17 mouse cellular contexts compared by ENCODE assay signal in genomic region chr14:58938601-58938970, GRCm38 (mm10).
A peak's percentile ranks its signal among the peaks of the same experiment; 100 is the strongest.
DNase-seq lines count a peak whose midpoint lies in the region; ATAC-seq and TF ChIP-seq lines count a peak whose summit lies in the region.
"Had no signal": no experiment of that assay in that cellular context is flagged by ENCODE, and none has a peak within 500 bp of the region (broad histone marks: within the 10 kb centered on the region; RNA-seq: fewer than 3 reads in every experiment).

No protein-coding gene starts in this region.

- no peak overlapping the region for H3K4me3 ChIP-seq in forebrain, embryonic 12.5 days (replicated peaks)
- no peak overlapping the region for H3K4me3 ChIP-seq in forebrain, embryonic 16.5 days (replicated peaks; ENCODE audit: low read length)
- H3K4me3 ChIP-seq in hindbrain, postnatal 0 days (ENCODE audit: low read length): no peak overlapping the region
- no peak overlapping the region for H3K4me3 ChIP-seq in hindbrain, embryonic 13.5 days
- no peak overlapping the region for H3K4me3 ChIP-seq in midbrain, embryonic 14.5 days (replicated peaks; ENCODE audit: low read depth, low read length)
- H3K4me3 ChIP-seq: heart, embryonic 12.5 days; left cerebral cortex, adult 2 months; neural tube, embryonic 13.5 days had no signal

- no peaks in the 10 kb centered on the region for H3K27me3 ChIP-seq in forebrain, embryonic 12.5 days
- H3K27me3 ChIP-seq in forebrain, embryonic 16.5 days (replicated peaks; ENCODE audit: control insufficient read depth, insufficient read depth, low read length): no peaks in the 10 kb centered on the region
- no peaks in the 10 kb centered on the region for H3K27me3 ChIP-seq in hindbrain, postnatal 0 days (ENCODE audit: insufficient read depth, low read length)
- H3K27me3 ChIP-seq in hindbrain, embryonic 13.5 days: 0 out of 2 replicates have a peak, but pooled peaks cover 3% of the 10 kb centered on the region
- H3K27me3 ChIP-seq in midbrain, embryonic 14.5 days (ENCODE audit: control insufficient read depth, insufficient read depth, low read length): no peaks in the 10 kb centered on the region
- H3K27me3 ChIP-seq: heart, embryonic 12.5 days; neural tube, embryonic 13.5 days had no signal

- H3K9me3 ChIP-seq in forebrain, embryonic 12.5 days: no peaks in the 10 kb centered on the region
- no peaks in the 10 kb centered on the region for H3K9me3 ChIP-seq in forebrain, embryonic 16.5 days (ENCODE audit: control insufficient read depth, low read length)
- no peaks in the 10 kb centered on the region for H3K9me3 ChIP-seq in hindbrain, postnatal 0 days (ENCODE audit: low read length)
- no peaks in the 10 kb centered on the region for H3K9me3 ChIP-seq in hindbrain, embryonic 13.5 days
- no peaks in the 10 kb centered on the region for H3K9me3 ChIP-seq in midbrain, embryonic 14.5 days (ENCODE audit: control insufficient read depth, low read length)
- H3K9me3 ChIP-seq: heart, embryonic 12.5 days; neural tube, embryonic 13.5 days had no signal

- DNase-seq in hindbrain, postnatal 0 days (ENCODE audit: low spot score): no peak
- peak; percentile 71 for DNase-seq in R1 (ENCODE audit: low read depth, low spot score)
- DNase-seq in midbrain, embryonic 14.5 days: peak; percentile 24
- DNase-seq in layer of hippocampus, postnatal 25 days (ENCODE audit: extremely low spot score in 1 of 2, low spot score in 1 of 2): no peak
- DNase-seq: heart, adult 11 months; kidney, adult 18-20 months; lung, adult 18-20 months; lung, postnatal 14 days; thymus, postnatal 14 days had no signal

- H3K27ac ChIP-seq in forebrain, embryonic 12.5 days: 0 out of 2 replicates have a peak overlapping the region, but pooled peaks have one; percentile 1
- no peak overlapping the region for H3K27ac ChIP-seq in forebrain, embryonic 16.5 days (ENCODE audit: low read length)
- H3K27ac ChIP-seq in hindbrain, postnatal 0 days: peak overlapping the region; percentile 7; the same call in 1 of the 2 replicates
- no peak overlapping the region for H3K27ac ChIP-seq in hindbrain, embryonic 13.5 days
- no peak overlapping the region for H3K27ac ChIP-seq in midbrain, embryonic 14.5 days (replicated peaks; ENCODE audit: low read depth, low read length)
- H3K27ac ChIP-seq: left cerebral cortex, adult 2 months; neural tube, embryonic 13.5 days had no signal

- peaks cover 21% of the 10 kb centered on the region for H3K4me1 ChIP-seq in forebrain, embryonic 12.5 days
- H3K4me1 ChIP-seq in forebrain, embryonic 16.5 days (replicated peaks; ENCODE audit: control insufficient read depth, insufficient read depth, low read length): peaks cover 14% of the 10 kb centered on the region
- H3K4me1 ChIP-seq in hindbrain, postnatal 0 days (ENCODE audit: insufficient read depth, low read length): no peaks in the 10 kb centered on the region
- peaks cover 20% of the 10 kb centered on the region for H3K4me1 ChIP-seq in hindbrain, embryonic 13.5 days (replicated peaks)
- peaks cover 14% of the 10 kb centered on the region for H3K4me1 ChIP-seq in midbrain, embryonic 14.5 days (ENCODE audit: control insufficient read depth, insufficient read depth, low read length)
- H3K4me1 ChIP-seq: heart, embryonic 12.5 days had no signal

- no peak; the same call in 1 of the 2 replicates for ATAC-seq in forebrain, embryonic 12.5 days (ENCODE audit: low FRiP score)
- ATAC-seq in forebrain, embryonic 16.5 days: no peak
- no peak; the same call in 1 of the 2 replicates for ATAC-seq in hindbrain, postnatal 0 days
- ATAC-seq in hindbrain, embryonic 13.5 days (ENCODE audit: low FRiP score): no peak
- ATAC-seq in midbrain, embryonic 14.5 days (ENCODE audit: low FRiP score, low TSS enrichment): no peak
- ATAC-seq: activated CD4-positive, CD25-positive, alpha-beta regulatory T cell, adult 4 months had no signal

- no peak for TF ChIP-seq CTCF in hindbrain, postnatal 0 days (IDR thresholded peaks at IDR 0.05; ENCODE audit: low read depth)

- WGBS in forebrain, embryonic 12.5 days: 23% methylated on average over 5 of the region's 5 CpGs
- WGBS in forebrain, embryonic 16.5 days: 7% methylated on average over 5 of the region's 5 CpGs
- 21% methylated on average over 5 of the region's 5 CpGs for WGBS in hindbrain, postnatal 0 days
- WGBS in hindbrain, embryonic 13.5 days: 36% methylated on average over 5 of the region's 5 CpGs
- 22% methylated on average over 5 of the region's 5 CpGs for WGBS in midbrain, embryonic 14.5 days

- H3K9ac ChIP-seq in forebrain, embryonic 12.5 days: no peak overlapping the region
- H3K9ac ChIP-seq in forebrain, embryonic 16.5 days (replicated peaks; ENCODE audit: low read depth, low read length): no peak overlapping the region
- H3K9ac ChIP-seq in hindbrain, postnatal 0 days (replicated peaks; ENCODE audit: low read length): no peak overlapping the region
- no peak overlapping the region for H3K9ac ChIP-seq in hindbrain, embryonic 13.5 days
- no peak overlapping the region for H3K9ac ChIP-seq in midbrain, embryonic 14.5 days (replicated peaks; ENCODE audit: low read length)
- H3K9ac ChIP-seq: heart, embryonic 12.5 days; neural tube, embryonic 13.5 days had no signal

- no peak overlapping the region for H3K4me2 ChIP-seq in forebrain, embryonic 12.5 days
- H3K4me2 ChIP-seq in forebrain, embryonic 16.5 days (ENCODE audit: low read length): no peak overlapping the region
- no peak overlapping the region for H3K4me2 ChIP-seq in hindbrain, postnatal 0 days (ENCODE audit: low read depth, low read length)
- H3K4me2 ChIP-seq in hindbrain, embryonic 13.5 days: no peak overlapping the region
- no peak overlapping the region for H3K4me2 ChIP-seq in midbrain, embryonic 14.5 days (ENCODE audit: low read length)
- H3K4me2 ChIP-seq: heart, embryonic 12.5 days; liver, embryonic 11.5 days; neural tube, embryonic 13.5 days had no signal

- no peaks in the 10 kb centered on the region for H3K36me3 ChIP-seq in forebrain, embryonic 12.5 days (replicated peaks)
- H3K36me3 ChIP-seq in forebrain, embryonic 16.5 days (ENCODE audit: control insufficient read depth, insufficient read depth): no peaks in the 10 kb centered on the region
- H3K36me3 ChIP-seq in hindbrain, postnatal 0 days (ENCODE audit: insufficient read depth, low read length): no peaks in the 10 kb centered on the region
- no peaks in the 10 kb centered on the region for H3K36me3 ChIP-seq in hindbrain, embryonic 13.5 days
- no peaks in the 10 kb centered on the region for H3K36me3 ChIP-seq in midbrain, embryonic 14.5 days (ENCODE audit: control insufficient read depth, insufficient read depth, low read length)
- H3K36me3 ChIP-seq: heart, embryonic 12.5 days; neural tube, embryonic 13.5 days had no signal

Comparison
In these comparisons a context has a peak if more than half of its experiments do, and no peak if none do; other contexts are left out.
1. H3K27ac ChIP-seq: peak in forebrain, embryonic 12.5 days (single experiment) and hindbrain, postnatal 0 days (single experiment); none in forebrain, embryonic 16.5 days (single experiment), hindbrain, embryonic 13.5 days (single experiment) and midbrain, embryonic 14.5 days (single experiment).
2. DNase-seq: peak in R1 (single experiment) and midbrain, embryonic 14.5 days (single experiment); none in hindbrain, postnatal 0 days (single experiment) and layer of hippocampus, postnatal 25 days (0 of 2).